Mouse (Mus musculus) hindbrain, embryonic 16.5 days (tissue): ENCODE data around the gene Cdt1. TPM values are rescaled to one million over a fixed set of nuclear protein-coding genes. Genes with fewer than 3 reads are reported as not detected.
A peak's percentile ranks its signal among the peaks of the same experiment; 100 is the strongest.
"Not testable (repeated sequence)": the region's sequence is repeated elsewhere in the genome, so short reads cannot be mapped to it uniquely, and the experiment has no call there.

Experiments
- ATAC-seq: fragments of 200-750 bp; cut with Nextera tagmentation; 2 replicates; pipeline ENCODE4 v1.8.0; 2017; ENCODE audit warnings: moderate TSS enrichment, moderate library complexity
- H3K27ac ChIP-seq: fragments of 300-500 bp; sonication (generic); 2 replicates; pipeline ENCODE4 v1.5.1; 2014; ENCODE audit warnings: low read depth, mild to moderate bottlenecking, control low read depth, low read length, moderate library complexity
- H3K27me3 ChIP-seq: fragments of 300-500 bp; sonication (generic); replicated peaks from 2 replicates; pipeline ENCODE4 v1.6.1; 2014; ENCODE audit warnings: low read length; ENCODE audit not compliant: control insufficient read depth, insufficient read depth
- H3K36me3 ChIP-seq: fragments of 300-500 bp; sonication (generic); 2 replicates; pipeline ENCODE4 v1.6.1; 2014; ENCODE audit warnings: mild to moderate bottlenecking, low read length, moderate library complexity, mixed read lengths; ENCODE audit not compliant: control insufficient read depth, insufficient read depth
- H3K4me1 ChIP-seq: fragments of 300-500 bp; sonication (generic); 2 replicates; pipeline ENCODE4 v1.6.1; 2014; ENCODE audit warnings: low read depth, low read length; ENCODE audit not compliant: control insufficient read depth, insufficient read depth
- H3K4me2 ChIP-seq: fragments of 300-500 bp; sonication (generic); 2 replicates; pipeline ENCODE4 v1.6.1; 2014; ENCODE audit warnings: mild to moderate bottlenecking, low read length, control low read depth, moderate library complexity
- H3K4me3 ChIP-seq: fragments of 300-500 bp; sonication (generic); 2 replicates; pipeline ENCODE4 v1.5.1; 2014; ENCODE audit warnings: mild to moderate bottlenecking, low read length, control low read depth, moderate library complexity
- H3K9ac ChIP-seq: fragments of 300-500 bp; sonication (generic); 2 replicates; pipeline ENCODE4 v1.6.1; 2014; ENCODE audit warnings: low read depth, mild to moderate bottlenecking, control low read depth, low read length, moderate library complexity
- H3K9me3 ChIP-seq: fragments of 300-500 bp; sonication (generic); 2 replicates; pipeline ENCODE4 v1.6.1; 2014; ENCODE audit warnings: mild to moderate bottlenecking, low read length, moderate library complexity; ENCODE audit not compliant: control insufficient read depth
- WGBS: fragments of 180-500 bp; shearing (Covaris S2); extraction: QIAGEN DNeasy Blood & Tissue Kit; methylation state at CpG from one replicate; pipeline ENCODE4 v1.1.7; 2014; 5-methylcytosine and 5-hydroxymethylcytosine counted together
- polyA plus RNA-seq: library from polyadenylated mRNA; unstranded; fragments of >200 nt; fragmentation: Nextera tagmentation; extraction: Ambion mirVana; gene quantifications from 2 replicates; pipeline ENCODE4 v1.2.1, GENCODE M21; 2015

Cdt1 gene
- polyA plus RNA-seq, 1 experiment from 2014 or later, result 8.0 TPM

GRCm38 (mm10) chr8:122569996-122570395, 2.2 kb downstream of the Cdt1 start:
- H3K9me3 ChIP-seq, result no peaks in the 10 kb centered on the region
- H3K9ac ChIP-seq, result no peak overlapping the region
- H3K4me3 ChIP-seq, result no peak overlapping the region
- H3K27ac ChIP-seq, result no peak overlapping the region
- peaks cover 12% of the 10 kb centered on the region; the same call in 1 of the 2 replicates for H3K36me3 ChIP-seq
- H3K27me3 ChIP-seq, result no peaks in the 10 kb centered on the region
- peaks cover 25% of the 10 kb centered on the region for H3K4me1 ChIP-seq
- WGBS, result 95% methylated on average over 16 of the region's 16 CpGs
- no peak overlapping the region for H3K4me2 ChIP-seq
- no peak for ATAC-seq

- peaks cover 37% of the 10 kb centered on the region for H3K4me1 ChIP-seq
- H3K4me2 ChIP-seq, result no peak overlapping the region
- peaks cover 12% of the 10 kb centered on the region; the same call in 1 of the 2 replicates for H3K36me3 ChIP-seq
- ATAC-seq, result no peak
- no peak overlapping the region for H3K9ac ChIP-seq
- H3K27ac ChIP-seq, result no peak overlapping the region
- H3K4me3 ChIP-seq, result no peak overlapping the region
- no peaks in the 10 kb centered on the region for H3K9me3 ChIP-seq
- WGBS, result 91% methylated on average over 11 of the region's 11 CpGs
- no peaks in the 10 kb centered on the region for H3K27me3 ChIP-seq
Measured at GRCm38 (mm10) chr8:122571153-122571552, 3.3 kb downstream of the Cdt1 start.

GRCm38 (mm10) chr8:122571750-122572267, 4.0 kb downstream of the Cdt1 start:
- peaks cover 31% of the 10 kb centered on the region for H3K4me1 ChIP-seq
- no peak for ATAC-seq
- WGBS, result 91% methylated on average over 17 of the region's 17 CpGs

GRCm38 (mm10) chr8:122572751-122573150, 4.9 kb downstream of the Cdt1 start:
- Histone ChIP-seq H3K4me3 (no peak overlapping the region), H3K27me3 (no peaks in the 10 kb centered on the region), H3K4me2 (no peak overlapping the region), H3K9me3 (no peaks in the 10 kb centered on the region), H3K9ac (no peak overlapping the region), H3K36me3 (peaks cover 12% of the 10 kb centered on the region; the same call in 1 of the 2 replicates), H3K27ac (no peak overlapping the region), H3K4me1 (peaks cover 29% of the 10 kb centered on the region)
- WGBS, result 90% methylated on average over 3 of the region's 3 CpGs
- ATAC-seq, result no peak

More at GRCm38 (mm10) chr8:122571750-122572267, 4.0 kb downstream of the Cdt1 start:
- no peak overlapping the region for H3K9ac ChIP-seq
- no peak overlapping the region for H3K4me3 ChIP-seq
- H3K36me3 ChIP-seq, result peaks cover 12% of the 10 kb centered on the region; the same call in 1 of the 2 replicates
- H3K27ac ChIP-seq, result no peak overlapping the region
- H3K4me2 ChIP-seq, result no peak overlapping the region
- no peaks in the 10 kb centered on the region for H3K9me3 ChIP-seq
- H3K27me3 ChIP-seq, result no peaks in the 10 kb centered on the region

GRCm38 (mm10) chr8:122573176-122573575, 5.4 kb downstream of the Cdt1 start:
- WGBS, result 31% methylated on average over 4 of the region's 4 CpGs
- not testable (repeated sequence) for H3K9me3 ChIP-seq, H3K27ac ChIP-seq, H3K4me3 ChIP-seq, H3K27me3 ChIP-seq, H3K9ac ChIP-seq, ATAC-seq, H3K4me2 ChIP-seq
- peaks cover 12% of the 10 kb centered on the region; the same call in 1 of the 2 replicates for H3K36me3 ChIP-seq
- H3K4me1 ChIP-seq, result peaks cover 29% of the 10 kb centered on the region

GRCm38 (mm10) chr8:122573577-122573976, 5.8 kb downstream of the Cdt1 start:
- Histone ChIP-seq H3K27me3 (no peaks in the 10 kb centered on the region), H3K4me2 (no peak overlapping the region), H3K9me3 (no peaks in the 10 kb centered on the region), H3K4me1 (peaks cover 29% of the 10 kb centered on the region), H3K27ac (no peak overlapping the region; the same call in 1 of the 2 replicates), H3K36me3 (peaks cover 12% of the 10 kb centered on the region; the same call in 1 of the 2 replicates), H3K9ac (no peak overlapping the region), H3K4me3 (no peak overlapping the region)
- WGBS, result 49% methylated on average over 9 of the region's 9 CpGs
- ATAC-seq, result no peak

- 47% methylated on average over 3 of the region's 3 CpGs for WGBS
- H3K27ac ChIP-seq, result no peak overlapping the region
- no peak overlapping the region for H3K4me2 ChIP-seq
Measured at GRCm38 (mm10) chr8:122574264-122574663, 6.4 kb downstream of the Cdt1 start.

GRCm38 (mm10) chr8:122574667-122575251, 6.9 kb downstream of the Cdt1 start:
- WGBS, result 51% methylated on average over 10 of the region's 10 CpGs
- Histone ChIP-seq H3K36me3 (peaks cover 12% of the 10 kb centered on the region; the same call in 1 of the 2 replicates), H3K4me1 (peaks cover 23% of the 10 kb centered on the region), H3K27ac (no peak overlapping the region), H3K9me3 (no peaks in the 10 kb centered on the region), H3K4me2 (peak overlapping the region; percentile 64), H3K9ac (no peak overlapping the region; the same call in 1 of the 2 replicates), H3K27me3 (no peaks in the 10 kb centered on the region), H3K4me3 (no peak overlapping the region)
- ATAC-seq, result no peak

More at GRCm38 (mm10) chr8:122574264-122574663, 6.4 kb downstream of the Cdt1 start:
- no peak overlapping the region for H3K4me3 ChIP-seq
- H3K27me3 ChIP-seq, result no peaks in the 10 kb centered on the region
- no peaks in the 10 kb centered on the region for H3K9me3 ChIP-seq
- H3K4me1 ChIP-seq, result peaks cover 24% of the 10 kb centered on the region
- ATAC-seq, result no peak
- peaks cover 12% of the 10 kb centered on the region; the same call in 1 of the 2 replicates for H3K36me3 ChIP-seq
- H3K9ac ChIP-seq, result no peak overlapping the region

- Histone ChIP-seq H3K9me3 (no peaks in the 10 kb centered on the region), H3K9ac (peak overlapping the region; percentile 78), H3K36me3 (peaks cover 11% of the 10 kb centered on the region; the same call in 1 of the 2 replicates), H3K4me2 (peak overlapping the region; percentile 64), H3K4me3 (no peak overlapping the region), H3K27me3 (no peaks in the 10 kb centered on the region), H3K27ac (no peak overlapping the region), H3K4me1 (peaks cover 23% of the 10 kb centered on the region)
- 76% methylated on average over 8 of the region's 8 CpGs for WGBS
- no peak for ATAC-seq
Measured at GRCm38 (mm10) chr8:122575286-122575685, 7.5 kb downstream of the Cdt1 start.
